Mouse (Mus musculus) myocyte (in vitro differentiated cells): ENCODE measurements around the gene Gmcl1. TPM values are rescaled to one million over a fixed set of nuclear protein-coding genes. Genes with fewer than 3 reads are reported as not detected.
A peak's percentile ranks its signal among the peaks of the same experiment; 100 is the strongest.

Experiments
- H3K27me3 ChIP-seq: one replicate; pipeline ENCODE4 v1.6.1; 2011; ENCODE audit not compliant: control insufficient read depth, insufficient read depth, insufficient read length
- H3K36me3 ChIP-seq: one replicate; pipeline ENCODE4 v1.6.1; 2011; ENCODE audit not compliant: control insufficient read depth, insufficient read depth
- H3K4me2 ChIP-seq: one replicate; pipeline ENCODE4 v1.6.1; 2011; ENCODE audit warnings: low read depth, control low read depth
- H3K4me3 ChIP-seq: one replicate; pipeline ENCODE4 v1.5.1; 2011; ENCODE audit warnings: mild to moderate bottlenecking, control low read depth, moderate library complexity
- H3K79me2 ChIP-seq: one replicate; pipeline ENCODE4 v1.6.1; 2011; ENCODE audit not compliant: control insufficient read depth, insufficient read depth
- H3ac ChIP-seq: one replicate; pipeline ENCODE4 v1.6.1; 2011; ENCODE audit not compliant: control insufficient read depth, insufficient read length
- CEBPB ChIP-seq: IDR thresholded peaks from 2 replicates; pipeline ENCODE4 v1.6.1; 2011; ENCODE audit warnings: mild to moderate bottlenecking, moderate library complexity; ENCODE audit not compliant: poor library complexity, insufficient read depth, severe bottlenecking
- E2F4 ChIP-seq: IDR thresholded peaks from one replicate; pipeline ENCODE4 v1.6.1; 2011; ENCODE audit warnings: mild to moderate bottlenecking, control low read depth, moderate library complexity; ENCODE audit not compliant: insufficient read depth
- MAX ChIP-seq: IDR thresholded peaks from one replicate; pipeline ENCODE4 v1.6.1; 2011; ENCODE audit warnings: low read depth, mild to moderate bottlenecking, control low read depth
- MYOD1 ChIP-seq, 3 experiments: IDR thresholded peaks; one replicate each; pipeline ENCODE4 v1.6.1; 2011; ENCODE audit warnings: control low read depth in 2 of 3, low read depth in 2 of 3, mild to moderate bottlenecking in 2 of 3, moderate library complexity in 1 of 3; ENCODE audit not compliant: insufficient read length in 2 of 3, control insufficient read depth in 1 of 3
- MYOG ChIP-seq, 3 experiments: IDR thresholded peaks; one replicate each; pipeline ENCODE4 v1.6.1; 2011; ENCODE audit warnings: control low read depth in 2 of 3, low read depth in 2 of 3, mild to moderate bottlenecking in 2 of 3; ENCODE audit not compliant: insufficient read length in 2 of 3, control insufficient read depth in 1 of 3, insufficient read depth in 1 of 3
- POLR2A ChIP-seq: IDR thresholded peaks from one replicate; pipeline ENCODE4 v1.6.1; 2011; ENCODE audit warnings: low read depth, mild to moderate bottlenecking, control low read depth, moderate library complexity; ENCODE audit not compliant: insufficient read length
- POLR2AphosphoS2 ChIP-seq: IDR thresholded peaks from one replicate; pipeline ENCODE4 v1.6.1; 2011; ENCODE audit warnings: low read depth, control low read depth; ENCODE audit not compliant: insufficient read length
- REST ChIP-seq: IDR thresholded peaks from one replicate; pipeline ENCODE4 v1.6.1; 2011; ENCODE audit warnings: mild to moderate bottlenecking, control low read depth, moderate library complexity; ENCODE audit not compliant: insufficient read depth, insufficient read length
- SRF ChIP-seq: IDR thresholded peaks from one replicate; pipeline ENCODE4 v1.6.1; 2011; ENCODE audit warnings: low read depth; ENCODE audit not compliant: control insufficient read depth, insufficient read length
- TCF12 ChIP-seq: IDR thresholded peaks from one replicate; pipeline ENCODE4 v1.6.1; 2011; ENCODE audit warnings: mild to moderate bottlenecking, control low read depth; ENCODE audit not compliant: poor library complexity, insufficient read depth, severe bottlenecking
- TCF3 ChIP-seq: IDR thresholded peaks from one replicate; pipeline ENCODE4 v1.6.1; 2011; ENCODE audit warnings: low read depth, control low read depth; ENCODE audit not compliant: insufficient read length
- USF1 ChIP-seq: IDR thresholded peaks from one replicate; pipeline ENCODE4 v1.6.1; 2011; ENCODE audit warnings: low read depth, mild to moderate bottlenecking, control low read depth, moderate library complexity
- polyA plus RNA-seq: library from polyadenylated mRNA; unstranded; fragments of >200 nt; fragmentation: generic; extraction: Trizol; gene quantifications from one replicate; pipeline ENCODE4 v1.2.1, GENCODE M21; 2012; ENCODE audit warnings: missing spikeins

The Gmcl1 gene
- polyA plus RNA-seq, 1 experiment: 5.9 TPM

GRCm38 (mm10) chr6:86681289-86681688 lies 51.9 kb downstream of the Gmcl1 start:
- peaks cover 16% of the 10 kb centered on the region for H3K79me2 ChIP-seq
- no peaks in the 10 kb centered on the region for H3K27me3 ChIP-seq
- no peak overlapping the region for H3K4me2 ChIP-seq
- H3ac ChIP-seq: no peak overlapping the region
- H3K36me3 ChIP-seq: peaks cover 42% of the 10 kb centered on the region
- H3K4me3 ChIP-seq: no peak overlapping the region
- TF ChIP-seq E2F4 (no peak), POLR2A (no peak), TCF3 (no peak)

DNA sequence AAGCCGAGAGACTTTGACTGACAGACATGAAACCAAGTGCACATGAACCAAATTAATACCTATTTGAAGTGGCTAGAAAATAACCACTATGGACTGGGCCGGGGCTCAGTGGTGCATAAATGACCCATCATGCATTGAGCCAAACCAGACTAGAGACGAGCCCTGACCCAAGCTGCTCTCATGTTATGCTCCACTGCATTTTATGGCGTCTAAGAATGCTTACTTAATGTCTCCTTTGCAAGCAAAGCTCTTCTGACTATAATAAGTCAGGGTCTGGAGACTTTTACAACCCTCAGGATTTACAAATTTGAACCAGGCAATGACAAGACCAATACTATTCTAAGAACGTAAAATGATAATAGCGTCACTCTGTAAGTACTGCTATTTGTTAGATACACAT lies 54.8 kb downstream of the Gmcl1 start:
- no peak overlapping the region for H3K4me3 ChIP-seq

GRCm38 (mm10) chr6:86670873-86671272 lies 62.3 kb downstream of the Gmcl1 start:
- no peak for TF ChIP-seq MAX
- no peak for TF ChIP-seq E2F4
- TF ChIP-seq CEBPB: no peak
- TF ChIP-seq POLR2A: no peak
- no peak for TF ChIP-seq MYOD1 (IDR thresholded peaks at IDR 0.05; ENCODE audit: control insufficient read depth in 1 of 3, insufficient read length in 2 of 3, low read depth in 2 of 3)
- TF ChIP-seq USF1: no peak
- no peak for TF ChIP-seq SRF
- no peak for TF ChIP-seq MYOG (IDR thresholded peaks at IDR 0.05; ENCODE audit: control insufficient read depth in 1 of 3, insufficient read depth in 1 of 3, insufficient read length in 2 of 3, low read depth in 2 of 3)
- Histone ChIP-seq H3K4me3 (no peak overlapping the region), H3ac (no peak overlapping the region), H3K79me2 (no peaks in the 10 kb centered on the region), H3K27me3 (no peaks in the 10 kb centered on the region), H3K4me2 (no peak overlapping the region), H3K36me3 (peaks cover 30% of the 10 kb centered on the region)

More for the DNA sequence above, 54.8 kb downstream of the Gmcl1 start:
- no peak overlapping the region for H3K4me2 ChIP-seq
- H3K36me3 ChIP-seq: peaks cover 57% of the 10 kb centered on the region
- no peaks in the 10 kb centered on the region for H3K27me3 ChIP-seq
- no peak overlapping the region for H3ac ChIP-seq
- H3K79me2 ChIP-seq: peaks cover 7% of the 10 kb centered on the region
- TF ChIP-seq MYOD1 (IDR thresholded peaks at IDR 0.05; ENCODE audit: control insufficient read depth in 1 of 3, insufficient read length in 2 of 3, low read depth in 2 of 3) (no peak), CEBPB (no peak), TCF12 (no peak), SRF (no peak), TCF3 (no peak), MAX (no peak), REST (no peak), POLR2AphosphoS2 (no peak), MYOG (IDR thresholded peaks at IDR 0.05; ENCODE audit: control insufficient read depth in 1 of 3, insufficient read depth in 1 of 3, insufficient read length in 2 of 3, low read depth in 2 of 3) (no peak), E2F4 (no peak), USF1 (no peak), POLR2A (no peak)

DNA sequence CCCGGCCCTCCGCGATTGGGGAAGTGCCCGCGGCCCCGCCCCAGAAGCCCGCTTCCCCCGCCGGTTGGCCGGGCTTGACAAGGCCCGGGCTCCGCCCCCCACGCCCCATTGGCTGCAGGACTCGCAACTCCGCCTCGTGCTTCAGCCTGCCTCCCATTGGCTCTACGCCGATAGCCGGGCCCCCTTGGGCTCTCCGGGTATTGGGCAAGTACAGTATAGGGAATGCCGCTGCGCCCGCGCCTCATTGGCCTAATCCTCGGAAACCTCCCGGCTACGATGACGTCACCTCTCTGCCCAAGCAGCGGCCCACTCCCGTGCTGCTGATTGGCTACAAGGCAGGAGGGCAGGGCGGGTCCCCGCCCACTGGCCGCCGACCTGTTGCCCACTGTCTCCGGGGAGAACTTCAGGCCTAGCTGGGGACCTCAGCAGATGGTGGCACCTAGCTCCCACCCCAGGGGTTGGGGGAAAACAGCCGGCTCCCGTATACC lies 63.9 kb downstream of the Gmcl1 start:
- Histone ChIP-seq H3ac (peak overlapping the region; percentile 11), H3K79me2 (no peaks in the 10 kb centered on the region), H3K4me3 (peak overlapping the region; percentile 19), H3K36me3 (peaks cover 22% of the 10 kb centered on the region), H3K4me2 (peak overlapping the region; percentile 84), H3K27me3 (no peaks in the 10 kb centered on the region)
- TF ChIP-seq MYOG (IDR thresholded peaks at IDR 0.05; ENCODE audit: control insufficient read depth in 1 of 3, insufficient read depth in 1 of 3, insufficient read length in 2 of 3, low read depth in 2 of 3) (no peak), USF1 (no peak), E2F4 (no peak), POLR2AphosphoS2 (peak; percentile 80), POLR2A (peak; percentile 7)

GRCm38 (mm10) chr6:86668580-86669239 lies 64.5 kb downstream of the Gmcl1 start, which contains the start of gene Mxd1:
Mxd1 (minus strand) TSS chr6:86669161.
- Histone ChIP-seq H3K4me3 (peak within 1 kb of the TSS; percentile 19), H3K36me3 (peaks cover 20% of the 10 kb centered on the region), H3ac (peak within 1 kb of the TSS; percentile 11), H3K79me2 (no peaks in the 10 kb centered on the region), H3K27me3 (no peaks in the 10 kb centered on the region), H3K4me2 (peak within 1 kb of the TSS; percentile 96)
- TF ChIP-seq CEBPB: no peak
- TF ChIP-seq TCF12: no peak
- peak; percentile 70 for TF ChIP-seq POLR2A
- TF ChIP-seq POLR2AphosphoS2: peak; percentile 78
- no peak for TF ChIP-seq MYOD1 (IDR thresholded peaks at IDR 0.05; ENCODE audit: control insufficient read depth in 1 of 3, insufficient read length in 2 of 3, low read depth in 2 of 3)
